Mouse (Mus musculus) lung, adult 2 months (tissue): ENCODE data around the gene Ehmt2.

Experiments used
- CTCF ChIP-seq: fragments of 200-500 bp; IDR thresholded peaks from 2 replicates; pipeline ENCODE4 v1.5.1; 2011; ENCODE audit warnings: mild to moderate bottlenecking, low read length, control low read depth; ENCODE audit not compliant: insufficient read depth
- POLR2A ChIP-seq: fragments of 200-500 bp; IDR thresholded peaks from 2 replicates; pipeline ENCODE4 v1.6.1; 2011; ENCODE audit warnings: low read depth, mild to moderate bottlenecking, control low read depth, low read length, borderline replicate concordance; ENCODE audit errors: extremely low read depth

- TF ChIP-seq CTCF (no peak), POLR2A (no peak)
Measured at GRCm38 (mm10) chr17:34934830-34935229, 36.6 kb downstream of the Ehmt2 start.
